ENCODE assay signal across 12 mouse cellular contexts in genomic region chr13:51911296-51911998, GRCm38 (mm10).
DNase-seq lines count a peak whose midpoint lies in the region; ATAC-seq lines count a peak whose summit lies in the region.
"Had no signal": no experiment of that assay in that cellular context is flagged by ENCODE, and none has a peak within 500 bp of the region (broad histone marks: within the 10 kb centered on the region; RNA-seq: fewer than 3 reads in every experiment).

No protein-coding gene starts in this region.

- no peak for DNase-seq in heart, adult 18-20 months
- DNase-seq in thymus, postnatal 0 days (ENCODE audit: low spot score), result peak; percentile 75
- no peak for DNase-seq in cerebellum, postnatal 25 days
- no peak for DNase-seq in gastrocnemius, adult 8-10 months (ENCODE audit: low spot score in 2 of 2)
- DNase-seq: cerebellum, adult 8-10 months; kidney, postnatal 14 days; retina, postnatal 1 day had no signal

- H3K4me1 ChIP-seq in heart, embryonic 15.5 days (replicated peaks), result peaks cover 5% of the 10 kb centered on the region; the same call in 1 of the 2 replicates
- H3K4me1 ChIP-seq in intestine, embryonic 16.5 days (ENCODE audit: control insufficient read depth, insufficient read depth, low read length), result no peaks in the 10 kb centered on the region
- H3K4me1 ChIP-seq in lung, embryonic 15.5 days, result peaks cover 8% of the 10 kb centered on the region; the same call in 1 of the 2 replicates
- peaks cover 1% of the 10 kb centered on the region; the same call in 1 of the 2 replicates for H3K4me1 ChIP-seq in forebrain, embryonic 12.5 days

- 35% methylated on average over 17 of the region's 17 CpGs for WGBS in heart, embryonic 15.5 days
- 41% methylated on average over 17 of the region's 17 CpGs for WGBS in intestine, embryonic 16.5 days
- WGBS in lung, embryonic 15.5 days, result 33% methylated on average over 17 of the region's 17 CpGs
- 70% methylated on average over 17 of the region's 17 CpGs for WGBS in forebrain, embryonic 12.5 days

- ATAC-seq in heart, embryonic 15.5 days (replicated peaks; ENCODE audit: insufficient number of reproducible peaks, insufficient read depth, low FRiP score, low read depth), result peak; percentile 60
- peak; percentile 91 for ATAC-seq in intestine, embryonic 16.5 days
- ATAC-seq in lung, embryonic 15.5 days (ENCODE audit: borderline replicate concordance, extremely low read depth, low FRiP score, low TSS enrichment), result peak; percentile 78
- no peak for ATAC-seq in forebrain, embryonic 12.5 days (ENCODE audit: low FRiP score)

- H3K9ac ChIP-seq in heart, embryonic 15.5 days, result no peak overlapping the region; the same call in 1 of the 2 replicates
- H3K9ac ChIP-seq in intestine, embryonic 16.5 days (ENCODE audit: low read depth, low read length), result no peak overlapping the region
- H3K9ac ChIP-seq in lung, embryonic 15.5 days, result no peak overlapping the region
- H3K9ac ChIP-seq in forebrain, embryonic 12.5 days, result no peak overlapping the region

- H3K36me3 ChIP-seq in heart, embryonic 15.5 days, result no peaks in the 10 kb centered on the region
- no peaks in the 10 kb centered on the region for H3K36me3 ChIP-seq in intestine, embryonic 16.5 days (ENCODE audit: control insufficient read depth, insufficient read depth, low read length)
- no peaks in the 10 kb centered on the region for H3K36me3 ChIP-seq in lung, embryonic 15.5 days
- H3K36me3 ChIP-seq in forebrain, embryonic 12.5 days (replicated peaks), result no peaks in the 10 kb centered on the region

- no peak overlapping the region for H3K4me2 ChIP-seq in heart, embryonic 15.5 days
- peak overlapping the region; percentile 18; the same call in 1 of the 2 replicates for H3K4me2 ChIP-seq in intestine, embryonic 16.5 days (ENCODE audit: low read depth, low read length)
- H3K4me2 ChIP-seq in lung, embryonic 15.5 days, result no peak overlapping the region; the same call in 1 of the 2 replicates
- no peak overlapping the region for H3K4me2 ChIP-seq in forebrain, embryonic 12.5 days

- no peak overlapping the region for H3K27ac ChIP-seq in heart, embryonic 15.5 days
- 0 out of 2 replicates have a peak overlapping the region, but pooled peaks have one; percentile 5 for H3K27ac ChIP-seq in intestine, embryonic 16.5 days (ENCODE audit: low read length)
- peak overlapping the region; percentile 80 for H3K27ac ChIP-seq in lung, embryonic 15.5 days
- H3K27ac ChIP-seq in forebrain, embryonic 12.5 days, result no peak overlapping the region

- no peak overlapping the region for H3K4me3 ChIP-seq in heart, embryonic 15.5 days
- H3K4me3 ChIP-seq in intestine, embryonic 16.5 days (ENCODE audit: low read length), result no peak overlapping the region
- no peak overlapping the region for H3K4me3 ChIP-seq in lung, embryonic 15.5 days
- no peak overlapping the region for H3K4me3 ChIP-seq in forebrain, embryonic 12.5 days (replicated peaks)
- H3K4me3 ChIP-seq: myocyte had no signal

- no peaks in the 10 kb centered on the region for H3K9me3 ChIP-seq in heart, embryonic 15.5 days (replicated peaks)
- no peaks in the 10 kb centered on the region for H3K9me3 ChIP-seq in intestine, embryonic 16.5 days (ENCODE audit: control insufficient read depth, low read length)
- H3K9me3 ChIP-seq in lung, embryonic 15.5 days, result no peaks in the 10 kb centered on the region
- no peaks in the 10 kb centered on the region for H3K9me3 ChIP-seq in forebrain, embryonic 12.5 days

- H3K27me3 ChIP-seq in heart, embryonic 15.5 days, result peaks cover 11% of the 10 kb centered on the region
- H3K27me3 ChIP-seq in intestine, embryonic 16.5 days (replicated peaks; ENCODE audit: control insufficient read depth, insufficient read depth, low read length), result no peaks in the 10 kb centered on the region
- no peaks in the 10 kb centered on the region for H3K27me3 ChIP-seq in lung, embryonic 15.5 days
- H3K27me3 ChIP-seq in forebrain, embryonic 12.5 days, result peaks cover 72% of the 10 kb centered on the region

Comparison
In these comparisons a context has a peak if more than half of its experiments do, and no peak if none do; other contexts are left out.
1. H3K27ac ChIP-seq: peak in intestine, embryonic 16.5 days (single experiment) and lung, embryonic 15.5 days (single experiment); none in heart, embryonic 15.5 days (single experiment) and forebrain, embryonic 12.5 days (single experiment).